ENCODE assay signal across 30 mouse cellular contexts in genomic region chr15:62272755-62273154, GRCm38 (mm10).
"Had no signal": no experiment of that assay in that cellular context is flagged by ENCODE, and none has a peak within 500 bp of the region (broad histone marks: within the 10 kb centered on the region; RNA-seq: fewer than 3 reads in every experiment).

No protein-coding gene starts in this region.

- H3K4me3 ChIP-seq: heart, embryonic 10.5 days; heart, embryonic 13.5 days; heart, embryonic 15.5 days; hindbrain, embryonic 10.5 days; hindbrain, embryonic 12.5 days; hindbrain, embryonic 13.5 days; hindbrain, embryonic 15.5 days; intestine, embryonic 15.5 days; kidney, embryonic 15.5 days; layer of hippocampus, adult 2 months; left cerebral cortex, adult 2 months had no signal

- H3K4me2 ChIP-seq: heart, embryonic 11.5 days; heart, embryonic 13.5 days; heart, embryonic 15.5 days; hindbrain, embryonic 12.5 days; hindbrain, embryonic 13.5 days; hindbrain, embryonic 14.5 days; hindbrain, embryonic 15.5 days; intestine, embryonic 15.5 days; kidney, embryonic 15.5 days had no signal

- H3K4me1 ChIP-seq: heart, embryonic 10.5 days; heart, embryonic 13.5 days; heart, embryonic 15.5 days; hindbrain, embryonic 10.5 days; hindbrain, embryonic 12.5 days; hindbrain, embryonic 13.5 days; hindbrain, embryonic 15.5 days; intestine, embryonic 15.5 days; kidney, embryonic 15.5 days had no signal

- H3K9ac ChIP-seq: heart, embryonic 13.5 days; heart, embryonic 15.5 days; hindbrain, embryonic 12.5 days; hindbrain, embryonic 13.5 days; hindbrain, embryonic 14.5 days; hindbrain, embryonic 15.5 days; intestine, embryonic 15.5 days; kidney, embryonic 15.5 days had no signal

- ATAC-seq: hindbrain, embryonic 16.5 days; hindbrain, postnatal 0 days; inflammation-experienced regulatory T-cells, adult 6 months; intestine, embryonic 15.5 days; intestine, embryonic 16.5 days; intestine, postnatal 0 days had no signal

- H3K27ac ChIP-seq: heart, embryonic 10.5 days; heart, embryonic 13.5 days; heart, embryonic 15.5 days; hindbrain, embryonic 10.5 days; hindbrain, embryonic 12.5 days; hindbrain, embryonic 13.5 days; hindbrain, embryonic 14.5 days; hindbrain, embryonic 15.5 days; hindbrain, postnatal 0 days; intestine, embryonic 15.5 days; kidney, embryonic 15.5 days; kidney, postnatal 0 days; layer of hippocampus, adult 2 months; left cerebral cortex, adult 2 months had no signal

- H3K9me3 ChIP-seq: heart, embryonic 10.5 days; heart, embryonic 15.5 days; hindbrain, embryonic 10.5 days; hindbrain, embryonic 12.5 days; hindbrain, embryonic 13.5 days; hindbrain, embryonic 15.5 days; intestine, embryonic 15.5 days; kidney, embryonic 15.5 days had no signal

- H3K36me3 ChIP-seq: heart, embryonic 10.5 days; heart, embryonic 13.5 days; heart, embryonic 15.5 days; hindbrain, embryonic 10.5 days; hindbrain, embryonic 12.5 days; hindbrain, embryonic 13.5 days; hindbrain, embryonic 15.5 days; intestine, embryonic 15.5 days; kidney, embryonic 15.5 days had no signal

- DNase-seq: heart, postnatal 10 days; heart, postnatal 14 days; heart, postnatal 36 days; heart, postnatal 4 days; kidney, adult 11 months; kidney, postnatal 10 days; kidney, postnatal 14 days; kidney, postnatal 25 days; kidney, postnatal 4 days; layer of hippocampus, adult 9-11 months; layer of hippocampus, postnatal 36 days had no signal

- H3K27me3 ChIP-seq: heart, embryonic 13.5 days; heart, embryonic 15.5 days; hindbrain, embryonic 12.5 days; hindbrain, embryonic 13.5 days; hindbrain, embryonic 15.5 days; intestine, embryonic 15.5 days; kidney, embryonic 15.5 days had no signal
